Mouse (Mus musculus) CD4-positive, CD25-positive, alpha-beta regulatory T cell, adult 2 months (primary cell): Measurements from ENCODE around the gene Dimt1.
"Not testable (repeated sequence)": the region's sequence is repeated elsewhere in the genome, so short reads cannot be mapped to it uniquely, and the experiment has no call there.

ENCODE experiments used
- DNase-seq: peaks from one replicate; pipeline ENCODE4 v3.0.0-alpha.2; 2012; ENCODE audit warnings: low read depth, low spot score

Gene Dimt1

GRCm38 (mm10) chr13:106946594-106947540 lies at the start of gene Dimt1:
Gene Dimt1 (plus strand): TSS chr13:106947127.
- peak; percentile 95 for DNase-seq

GRCm38 (mm10) chr13:106904637-106905036 lies 42.3 kb upstream of the Dimt1 start:
- no peak for DNase-seq

DNA sequence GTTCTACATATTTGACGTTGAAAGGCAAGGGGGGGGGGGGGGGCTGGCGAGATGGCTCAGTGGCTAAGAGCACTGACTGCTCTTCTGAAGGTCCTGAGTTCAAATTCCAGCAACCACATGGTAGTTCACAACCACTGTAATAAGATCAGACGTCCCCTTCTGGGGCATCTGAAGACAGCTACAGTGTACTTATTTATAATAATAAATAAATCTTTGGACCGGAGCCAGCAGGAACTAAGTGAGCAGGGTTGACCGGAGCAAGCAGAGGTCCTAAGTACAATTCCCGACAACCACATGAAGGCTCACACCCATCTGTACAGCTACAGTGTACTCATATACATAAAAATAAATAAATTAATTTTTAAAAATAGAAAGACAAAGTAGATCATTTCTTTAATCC lies 41.8 kb upstream of the Dimt1 start:
- DNase-seq: not testable (repeated sequence)

DNA sequence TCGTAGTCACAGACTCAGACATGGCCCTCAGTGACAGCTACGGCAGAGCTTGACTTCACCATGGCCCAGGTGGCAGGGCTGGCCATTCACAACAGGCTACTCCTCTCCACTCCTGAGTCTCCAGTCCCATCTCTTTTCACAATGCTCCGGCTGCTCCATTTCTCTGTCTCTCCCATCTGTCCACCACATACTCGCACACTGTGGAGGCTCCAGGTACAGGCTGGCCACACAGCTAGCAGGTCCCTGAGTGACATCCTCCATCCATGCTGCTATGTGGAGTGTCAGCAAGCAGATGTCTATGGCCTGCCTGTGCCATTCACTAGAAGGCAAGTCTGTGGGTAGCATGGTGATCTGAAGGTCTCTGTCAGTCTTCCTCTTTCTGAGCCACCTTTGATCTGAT lies 39.7 kb upstream of the Dimt1 start:
- no peak for DNase-seq

GRCm38 (mm10) chr13:106910096-106910495 lies 36.8 kb upstream of the Dimt1 start:
- no peak for DNase-seq

DNA sequence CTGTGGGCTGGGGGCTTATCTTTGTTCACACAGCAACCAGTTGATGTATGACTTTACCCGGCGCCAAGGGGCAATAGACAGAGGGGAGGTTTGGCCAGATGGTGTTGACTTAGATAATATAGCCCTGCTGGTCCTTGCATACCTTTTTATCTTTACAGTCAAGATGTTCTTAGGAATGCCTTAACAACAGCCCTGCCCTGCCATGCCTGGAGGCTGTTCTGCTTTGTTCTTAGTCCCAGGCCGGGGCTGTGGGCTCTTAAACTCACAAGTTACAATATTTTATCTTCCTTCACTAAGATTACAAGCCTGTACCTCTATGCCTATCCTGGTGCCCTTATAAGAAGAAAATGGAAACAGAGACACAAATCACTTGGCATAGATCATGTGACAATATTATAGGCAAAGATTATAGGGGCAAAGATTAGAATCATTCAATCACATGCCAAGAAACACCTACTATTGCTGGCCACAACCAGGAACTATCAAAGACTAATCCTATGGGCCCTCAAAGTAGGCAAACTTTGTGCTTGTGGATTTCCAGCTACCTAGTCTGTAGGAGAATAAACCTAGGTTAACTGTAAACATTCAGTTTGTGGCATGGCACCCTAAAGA lies 33.7 kb upstream of the Dimt1 start:
- no peak for DNase-seq

DNA sequence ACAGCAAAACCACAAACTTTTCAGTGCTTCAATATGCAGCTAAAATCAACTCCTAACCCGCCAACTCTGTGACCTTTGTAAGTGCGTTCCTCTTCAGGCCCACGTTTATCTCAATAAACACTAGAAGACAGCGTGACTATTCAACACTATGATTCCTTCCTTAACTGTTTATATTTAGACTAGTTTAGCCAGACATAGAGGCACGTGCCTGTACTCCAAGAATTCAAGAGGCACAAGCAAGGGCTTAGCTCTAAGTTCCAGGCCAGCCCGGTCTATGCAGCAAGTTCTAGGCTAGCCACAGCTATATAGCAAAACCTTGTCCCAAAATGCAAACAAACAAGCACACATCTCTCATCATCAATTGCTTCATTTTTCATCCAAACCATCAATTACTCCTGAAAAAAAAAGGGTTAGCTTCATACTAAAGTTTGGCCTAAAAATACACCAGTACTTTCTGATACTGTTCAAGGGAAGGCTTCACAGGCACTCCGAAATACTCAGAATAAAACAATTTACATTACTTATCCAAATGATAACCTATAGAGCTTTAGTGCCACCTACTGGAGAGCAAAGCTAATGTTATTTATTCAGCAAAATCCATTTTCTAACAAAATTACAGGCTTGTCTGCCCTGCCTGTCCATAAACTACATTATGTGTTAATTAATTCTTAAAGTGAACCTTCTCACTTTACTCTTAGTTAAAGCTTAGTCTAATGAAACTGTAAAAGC lies 28.4 kb upstream of the Dimt1 start:
- peak; percentile 62 for DNase-seq

- not testable (repeated sequence) for DNase-seq
Measured at GRCm38 (mm10) chr13:106925921-106926320, 21.0 kb upstream of the Dimt1 start.

DNA sequence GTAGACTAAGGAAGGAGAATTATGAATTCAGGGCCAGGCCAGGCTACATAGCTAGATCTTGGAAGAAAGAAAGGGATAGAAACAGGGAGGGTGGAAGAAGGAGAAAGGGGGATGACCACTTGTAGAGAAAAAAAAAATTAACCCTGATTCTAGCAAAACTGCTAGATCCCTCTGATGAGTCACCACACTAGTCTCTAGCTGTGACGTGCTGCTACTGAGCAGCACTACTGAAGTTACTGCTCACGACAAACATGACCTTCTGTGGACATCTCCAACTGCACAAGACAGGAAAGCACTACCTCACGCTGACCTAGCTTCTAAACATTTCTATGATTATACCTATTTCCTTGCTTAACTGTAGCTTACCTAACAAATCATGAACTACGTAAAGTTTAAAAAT lies 18.6 kb upstream of the Dimt1 start:
- DNase-seq: no peak

- DNase-seq: no peak
Measured at GRCm38 (mm10) chr13:106929201-106929600, 17.7 kb upstream of the Dimt1 start.

GRCm38 (mm10) chr13:106935871-106936255 lies 11.1 kb upstream of the Dimt1 start:
- no peak for DNase-seq

DNA sequence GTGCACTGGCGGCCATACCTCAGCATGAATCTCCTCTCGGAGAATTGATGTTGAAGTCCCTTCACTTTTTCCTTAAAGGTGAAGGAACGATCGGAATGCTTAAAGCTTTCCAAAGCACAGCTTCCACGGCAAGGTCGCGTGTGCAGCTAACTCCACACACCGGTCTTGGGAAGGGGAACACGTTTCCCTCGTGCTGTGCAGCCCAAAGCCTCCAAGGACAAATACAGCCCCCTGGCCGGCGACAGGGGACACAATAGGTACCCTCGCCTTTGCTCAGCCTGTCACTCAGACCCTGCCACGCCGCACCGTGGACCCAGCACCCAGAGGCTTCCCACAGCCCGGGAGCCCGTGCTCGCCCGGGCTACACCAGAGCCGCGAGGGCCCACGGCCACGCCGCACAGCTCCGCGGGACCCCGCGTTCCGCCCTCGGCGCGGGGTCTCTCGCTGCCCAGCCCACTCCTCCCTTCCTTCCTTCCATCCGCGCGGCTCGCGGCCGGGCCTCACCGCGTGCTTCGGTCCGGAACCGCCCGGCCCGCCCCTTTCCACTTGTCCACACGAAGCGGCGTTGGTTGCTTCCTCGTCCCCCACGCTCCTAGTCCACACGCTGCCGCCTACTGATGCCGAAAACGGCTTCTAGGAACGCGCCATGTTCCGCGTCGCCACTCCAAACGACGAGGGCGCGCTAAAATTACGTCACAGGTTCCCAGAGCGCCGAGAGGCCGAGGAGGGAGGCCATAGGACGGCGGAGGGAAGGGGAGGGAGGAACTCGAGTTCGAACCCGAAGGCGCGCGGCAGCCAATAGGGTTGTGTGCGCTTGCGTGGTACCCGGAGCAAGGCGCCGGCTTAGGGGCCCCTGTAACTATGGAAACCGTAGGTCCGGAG lies 10.4 kb upstream of the Dimt1 start, which contains the start of gene Ipo11:
TSS of gene Ipo11 (minus strand) at position 703 of the 882 bp plus-strand sequence.
- peak; percentile 96 for DNase-seq

DNA sequence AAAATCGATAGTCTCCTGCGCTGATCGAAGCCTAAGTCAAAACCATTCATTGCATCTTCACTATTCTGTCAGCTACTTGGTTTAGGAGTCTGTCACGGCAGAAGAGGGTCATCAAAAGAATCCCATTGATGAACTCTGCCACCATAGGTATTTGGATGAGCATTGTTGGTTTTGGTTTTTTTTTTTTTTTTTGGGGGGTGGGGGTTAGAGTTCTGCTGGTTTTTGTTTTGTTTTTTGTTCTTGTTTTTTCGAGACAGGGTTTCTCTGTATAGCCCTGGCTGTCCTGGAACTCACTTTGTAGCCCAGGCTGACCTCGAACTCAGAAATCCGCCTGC lies 9.8 kb upstream of the Dimt1 start:
- no peak for DNase-seq

- DNase-seq: peak; percentile 24
Measured at GRCm38 (mm10) chr13:106941211-106941976, 5.5 kb upstream of the Dimt1 start.

DNA sequence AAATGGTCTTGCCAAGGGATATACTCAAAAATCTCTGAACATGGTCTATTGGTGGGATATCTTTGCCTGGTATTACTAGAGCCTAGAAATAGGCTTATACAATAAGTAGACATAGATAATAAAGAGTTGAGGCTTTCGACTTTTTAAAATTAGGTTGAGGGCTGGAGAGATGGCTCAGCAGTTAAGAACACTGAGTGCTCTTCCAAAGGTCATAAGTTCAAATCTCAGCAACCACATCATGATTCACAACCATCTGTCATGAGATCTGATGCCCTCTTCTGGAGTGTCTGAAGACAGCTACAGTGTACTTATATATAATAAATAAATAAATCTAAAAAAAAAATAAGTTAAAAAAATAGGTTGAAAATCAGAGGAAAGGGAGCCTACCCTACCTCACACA lies 4.2 kb upstream of the Dimt1 start:
- DNase-seq: no peak

- DNase-seq: no peak
Measured at GRCm38 (mm10) chr13:106945518-106945917, 1.4 kb upstream of the Dimt1 start.

DNA sequence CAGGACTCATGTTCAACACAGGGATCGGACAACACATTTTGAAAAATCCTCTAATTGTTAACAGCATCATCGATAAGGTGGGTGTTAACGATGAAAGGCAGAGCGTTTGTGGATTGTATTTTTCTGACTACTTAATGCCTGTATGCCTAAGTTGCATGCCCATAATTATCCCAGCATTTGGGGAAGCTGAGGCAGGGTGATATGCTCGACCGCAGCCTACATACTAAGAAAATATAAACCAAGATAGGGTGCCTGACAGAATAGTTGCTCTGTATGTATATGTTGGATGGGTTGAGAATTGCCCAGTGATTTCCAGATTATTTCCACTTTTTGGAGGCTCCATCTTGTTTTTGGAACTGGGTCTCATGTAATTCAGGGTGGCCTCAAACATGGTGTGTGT lies 656 bp downstream of the Dimt1 start:
- DNase-seq: no peak

GRCm38 (mm10) chr13:106954880-106955279 lies 8.0 kb downstream of the Dimt1 start:
- DNase-seq: no peak

DNA sequence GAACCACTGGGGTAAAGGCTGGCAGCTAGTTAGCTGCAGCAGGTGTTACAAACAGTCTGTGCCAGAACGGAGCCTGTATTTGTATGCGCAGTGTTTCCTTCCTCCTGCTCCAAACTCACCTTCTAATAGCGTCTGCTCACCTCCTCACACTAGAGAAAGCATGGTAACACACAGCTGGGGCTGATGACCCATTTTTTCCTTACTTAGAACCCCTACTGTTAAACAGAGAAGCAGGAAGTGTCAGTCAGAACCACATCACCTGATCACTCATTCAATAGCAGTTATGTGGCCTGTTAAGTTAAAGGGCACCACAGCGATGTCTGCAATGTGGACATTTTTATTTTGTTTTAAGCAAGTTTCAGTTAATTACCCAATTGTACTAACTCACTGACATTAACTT lies 10.6 kb downstream of the Dimt1 start:
- DNase-seq: no peak

DNA sequence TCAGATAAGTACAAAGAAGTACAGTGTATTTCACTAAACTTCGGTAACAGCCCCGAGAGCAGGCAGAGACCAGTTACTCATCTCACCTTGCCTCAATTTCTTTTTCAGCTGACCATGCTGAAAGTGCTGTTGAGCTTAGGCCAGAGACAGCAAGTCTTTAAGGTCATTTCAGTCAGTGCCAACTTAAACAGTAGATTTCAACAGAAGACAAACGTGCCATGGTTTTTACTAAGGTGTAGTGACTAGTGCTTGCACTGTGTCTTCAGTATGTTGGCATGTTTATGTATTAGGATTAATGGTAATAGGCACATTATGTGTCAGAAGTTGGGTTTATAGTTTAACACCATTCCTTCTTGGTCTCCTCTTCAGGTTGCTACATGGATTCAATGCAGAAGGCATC lies 11.4 kb downstream of the Dimt1 start:
- no peak for DNase-seq

DNA sequence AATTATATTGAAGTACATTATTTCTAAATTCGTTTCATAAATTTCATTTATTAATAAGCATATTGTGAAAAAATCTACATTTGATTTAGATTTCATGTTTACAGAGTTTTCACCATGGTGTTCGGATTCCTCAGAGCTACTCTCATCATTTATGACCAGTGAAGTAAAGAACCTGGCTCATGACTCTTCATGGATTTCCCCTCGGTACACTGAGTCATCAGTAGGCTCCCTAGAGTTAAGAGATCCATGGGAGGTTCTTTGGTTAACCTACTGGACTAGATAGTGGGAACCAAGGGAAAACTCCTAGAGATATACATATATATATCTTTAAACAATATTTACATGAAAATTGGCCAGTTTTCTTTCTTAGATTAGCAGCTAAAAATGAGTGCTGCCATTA lies 13.6 kb downstream of the Dimt1 start:
- DNase-seq: no peak
